Mouse (Mus musculus) liver, embryonic 15.5 days (tissue): ENCODE measurements around the gene Adgrl3. TPM values are rescaled to one million over a fixed set of nuclear protein-coding genes. Genes with fewer than 3 reads are reported as not detected.

Experiments used
- ATAC-seq: fragments of 200-750 bp; cut with Nextera tagmentation; 2 replicates; pipeline ENCODE4 v1.8.0; 2017; ENCODE audit warnings: moderate number of reproducible peaks, mild to moderate bottlenecking, moderate library complexity; ENCODE audit not compliant: insufficient read depth
- H3K27ac ChIP-seq: fragments of 300-500 bp; sonication (generic); replicated peaks from 2 replicates; pipeline ENCODE4 v1.5.1; 2015; ENCODE audit warnings: mild to moderate bottlenecking, inconsistent platforms
- H3K27me3 ChIP-seq: fragments of 300-500 bp; sonication (generic); 2 replicates; pipeline ENCODE4 v1.6.1; 2015; ENCODE audit warnings: mild to moderate bottlenecking, inconsistent platforms
- H3K36me3 ChIP-seq: fragments of 300-500 bp; sonication (generic); replicated peaks from 2 replicates; pipeline ENCODE4 v1.6.1; 2015; ENCODE audit warnings: moderate library complexity, mild to moderate bottlenecking, inconsistent platforms
- H3K4me1 ChIP-seq: fragments of 300-500 bp; sonication (generic); replicated peaks from 2 replicates; pipeline ENCODE4 v1.6.1; 2015; ENCODE audit warnings: inconsistent platforms
- H3K4me2 ChIP-seq: fragments of 300-500 bp; sonication (generic); 2 replicates; pipeline ENCODE4 v1.6.1; 2015; ENCODE audit warnings: moderate library complexity, mild to moderate bottlenecking, inconsistent platforms
- H3K4me3 ChIP-seq: fragments of 300-500 bp; sonication (generic); replicated peaks from 2 replicates; pipeline ENCODE4 v1.5.1; 2015; ENCODE audit warnings: mild to moderate bottlenecking, inconsistent platforms
- H3K9ac ChIP-seq: fragments of 300-500 bp; sonication (generic); 2 replicates; pipeline ENCODE4 v1.6.1; 2015; ENCODE audit warnings: moderate library complexity, mild to moderate bottlenecking, inconsistent platforms
- H3K9me3 ChIP-seq: fragments of 300-500 bp; sonication (generic); replicated peaks from 2 replicates; pipeline ENCODE4 v1.6.1; 2016; ENCODE audit warnings: inconsistent platforms
- WGBS: fragments of 180-500 bp; shearing (Covaris S2); methylation state at CpG from one replicate; pipeline ENCODE4 v1.1.7; 2015; ENCODE audit warnings: mixed read lengths; ENCODE audit not compliant: insufficient replicate concordance; 5-methylcytosine and 5-hydroxymethylcytosine counted together
- polyA plus RNA-seq: library from polyadenylated mRNA; unstranded; fragments of >200 nt; fragmentation: Nextera tagmentation; extraction: Ambion mirVana; gene quantifications from 2 replicates; pipeline ENCODE4 v1.2.1, GENCODE M21; 2015

Adgrl3 gene
- polyA plus RNA-seq, 1 experiment from 2014 or later: 0.84 TPM

GRCm38 (mm10) chr5:81155791-81156190, 135.9 kb downstream of the Adgrl3 start:
- ATAC-seq: no peak
- Histone ChIP-seq H3K9ac (no peak overlapping the region), H3K4me2 (no peak overlapping the region), H3K4me3 (no peak overlapping the region), H3K27me3 (no peaks in the 10 kb centered on the region), H3K27ac (no peak overlapping the region), H3K36me3 (no peaks in the 10 kb centered on the region), H3K9me3 (no peaks in the 10 kb centered on the region), H3K4me1 (no peaks in the 10 kb centered on the region)
- 62% methylated on average over 12 of the region's 12 CpGs for WGBS

GRCm38 (mm10) chr5:81156281-81156680, 136.3 kb downstream of the Adgrl3 start:
- H3K9ac ChIP-seq: no peak overlapping the region
- H3K36me3 ChIP-seq: no peaks in the 10 kb centered on the region
- no peaks in the 10 kb centered on the region for H3K4me1 ChIP-seq
- no peaks in the 10 kb centered on the region for H3K9me3 ChIP-seq
- 35% methylated on average over 2 of the region's 2 CpGs for WGBS
- no peak for ATAC-seq
- no peak overlapping the region for H3K4me3 ChIP-seq
- no peak overlapping the region for H3K4me2 ChIP-seq
- no peak overlapping the region for H3K27ac ChIP-seq
- no peaks in the 10 kb centered on the region for H3K27me3 ChIP-seq

- WGBS: 47% methylated on average over 5 of the region's 5 CpGs
These were observed 136.9 kb downstream of the Adgrl3 start for GRCm38 (mm10) chr5:81156796-81157195.

GRCm38 (mm10) chr5:81159013-81159412, 139.1 kb downstream of the Adgrl3 start:
- Histone ChIP-seq H3K4me3 (no peak overlapping the region), H3K4me2 (no peak overlapping the region), H3K27me3 (no peaks in the 10 kb centered on the region), H3K9me3 (no peaks in the 10 kb centered on the region), H3K4me1 (no peaks in the 10 kb centered on the region), H3K36me3 (no peaks in the 10 kb centered on the region), H3K9ac (no peak overlapping the region), H3K27ac (no peak overlapping the region)
- WGBS: 78% methylated on average over 12 of the region's 12 CpGs
- ATAC-seq: no peak

More at GRCm38 (mm10) chr5:81156796-81157195, 136.9 kb downstream of the Adgrl3 start:
- Histone ChIP-seq H3K4me2 (no peak overlapping the region), H3K36me3 (no peaks in the 10 kb centered on the region), H3K4me1 (no peaks in the 10 kb centered on the region), H3K27ac (no peak overlapping the region), H3K4me3 (no peak overlapping the region), H3K27me3 (no peaks in the 10 kb centered on the region), H3K9ac (no peak overlapping the region), H3K9me3 (no peaks in the 10 kb centered on the region)
- ATAC-seq: no peak

- Histone ChIP-seq H3K36me3 (no peaks in the 10 kb centered on the region), H3K9me3 (no peaks in the 10 kb centered on the region), H3K9ac (no peak overlapping the region), H3K4me1 (no peaks in the 10 kb centered on the region), H3K4me3 (no peak overlapping the region), H3K4me2 (no peak overlapping the region), H3K27me3 (no peaks in the 10 kb centered on the region), H3K27ac (no peak overlapping the region)
- WGBS: 63% methylated on average over 6 of the region's 6 CpGs
- ATAC-seq: no peak
These were observed 140.5 kb downstream of the Adgrl3 start for GRCm38 (mm10) chr5:81160431-81160830.

- Histone ChIP-seq H3K4me2 (no peak overlapping the region), H3K9ac (no peak overlapping the region), H3K36me3 (no peaks in the 10 kb centered on the region), H3K9me3 (no peaks in the 10 kb centered on the region), H3K27ac (no peak overlapping the region), H3K4me1 (no peaks in the 10 kb centered on the region), H3K27me3 (no peaks in the 10 kb centered on the region), H3K4me3 (no peak overlapping the region)
- no peak for ATAC-seq
- WGBS: 51% methylated on average over 4 of the region's 4 CpGs
These were observed 169.0 kb downstream of the Adgrl3 start for GRCm38 (mm10) chr5:81188871-81189485.

GRCm38 (mm10) chr5:81200354-81200753, 180.4 kb downstream of the Adgrl3 start:
- no peak for ATAC-seq
- Histone ChIP-seq H3K36me3 (no peaks in the 10 kb centered on the region), H3K4me2 (no peak overlapping the region), H3K4me3 (no peak overlapping the region), H3K27me3 (no peaks in the 10 kb centered on the region), H3K27ac (no peak overlapping the region), H3K9ac (no peak overlapping the region), H3K4me1 (no peaks in the 10 kb centered on the region), H3K9me3 (no peaks in the 10 kb centered on the region)

GRCm38 (mm10) chr5:81201885-81202284, 181.9 kb downstream of the Adgrl3 start:
- Histone ChIP-seq H3K27me3 (no peaks in the 10 kb centered on the region), H3K9ac (no peak overlapping the region), H3K27ac (no peak overlapping the region), H3K9me3 (no peaks in the 10 kb centered on the region), H3K4me1 (no peaks in the 10 kb centered on the region), H3K4me2 (no peak overlapping the region), H3K4me3 (no peak overlapping the region), H3K36me3 (no peaks in the 10 kb centered on the region)
- ATAC-seq: no peak
- 75% methylated on average over 4 of the region's 4 CpGs for WGBS

- Histone ChIP-seq H3K4me1 (no peaks in the 10 kb centered on the region), H3K27me3 (no peaks in the 10 kb centered on the region), H3K27ac (no peak overlapping the region), H3K4me2 (no peak overlapping the region), H3K9me3 (no peaks in the 10 kb centered on the region; the same call in 1 of the 2 replicates), H3K4me3 (no peak overlapping the region), H3K9ac (no peak overlapping the region), H3K36me3 (no peaks in the 10 kb centered on the region)
- 59% methylated on average over 2 of the region's 2 CpGs for WGBS
- ATAC-seq: no peak
These were observed 198.6 kb downstream of the Adgrl3 start for GRCm38 (mm10) chr5:81218500-81219057.

GRCm38 (mm10) chr5:81224465-81224864, 204.5 kb downstream of the Adgrl3 start:
- ATAC-seq: no peak
- no peaks in the 10 kb centered on the region for H3K36me3 ChIP-seq
- H3K4me2 ChIP-seq: no peak overlapping the region
- H3K9me3 ChIP-seq: no peaks in the 10 kb centered on the region; the same call in 1 of the 2 replicates
- 74% methylated on average over 6 of the region's 6 CpGs for WGBS
- no peak overlapping the region for H3K4me3 ChIP-seq
- H3K9ac ChIP-seq: no peak overlapping the region
- no peak overlapping the region for H3K27ac ChIP-seq
- H3K27me3 ChIP-seq: no peaks in the 10 kb centered on the region
- H3K4me1 ChIP-seq: no peaks in the 10 kb centered on the region

- Histone ChIP-seq H3K9ac (no peak overlapping the region), H3K27ac (no peak overlapping the region), H3K4me3 (no peak overlapping the region), H3K36me3 (no peaks in the 10 kb centered on the region), H3K4me1 (no peaks in the 10 kb centered on the region), H3K4me2 (no peak overlapping the region), H3K9me3 (no peaks in the 10 kb centered on the region; the same call in 1 of the 2 replicates), H3K27me3 (no peaks in the 10 kb centered on the region)
- ATAC-seq: no peak
- 66% methylated on average over 2 of the region's 2 CpGs for WGBS
These were observed 205.5 kb downstream of the Adgrl3 start for GRCm38 (mm10) chr5:81225486-81225885.

- no peak for ATAC-seq
- no peak overlapping the region for H3K4me3 ChIP-seq
- H3K36me3 ChIP-seq: no peaks in the 10 kb centered on the region
- no peak overlapping the region for H3K4me2 ChIP-seq
- no peaks in the 10 kb centered on the region for H3K4me1 ChIP-seq
- no peak overlapping the region for H3K9ac ChIP-seq
- no peaks in the 10 kb centered on the region; the same call in 1 of the 2 replicates for H3K9me3 ChIP-seq
- H3K27ac ChIP-seq: no peak overlapping the region
- no peaks in the 10 kb centered on the region for H3K27me3 ChIP-seq
These were observed 207.3 kb downstream of the Adgrl3 start for GRCm38 (mm10) chr5:81227256-81227655.
